Mouse (Mus musculus) limb, embryonic 13.5 days (tissue): ENCODE measurements around the gene Nedd4. TPM values are rescaled to one million over a fixed set of nuclear protein-coding genes. Genes with fewer than 3 reads are reported as not detected.

Source experiments
- ATAC-seq: fragments of 200-750 bp; cut with Nextera tagmentation; 2 replicates; pipeline ENCODE4 v1.8.0; 2017; ENCODE audit warnings: low read depth, moderate number of reproducible peaks, moderate TSS enrichment; ENCODE audit not compliant: low FRiP score
- H3K27ac ChIP-seq: fragments of 300-500 bp; sonication (generic); 2 replicates; pipeline ENCODE4 v1.5.1; 2015; ENCODE audit warnings: inconsistent platforms, mild to moderate bottlenecking, moderate library complexity
- H3K27me3 ChIP-seq: fragments of 300-500 bp; sonication (generic); 2 replicates; pipeline ENCODE4 v1.6.1; 2015; ENCODE audit warnings: mild to moderate bottlenecking, inconsistent platforms
- H3K36me3 ChIP-seq: fragments of 300-500 bp; sonication (generic); 2 replicates; pipeline ENCODE4 v1.6.1; 2015; ENCODE audit warnings: inconsistent platforms, mild to moderate bottlenecking, moderate library complexity
- H3K4me1 ChIP-seq: fragments of 300-500 bp; sonication (generic); 2 replicates; pipeline ENCODE4 v1.6.1; 2015; ENCODE audit warnings: inconsistent platforms
- H3K4me2 ChIP-seq: fragments of 300-500 bp; sonication (generic); replicated peaks from 2 replicates; pipeline ENCODE4 v1.6.1; 2015; ENCODE audit warnings: inconsistent platforms, mild to moderate bottlenecking, moderate library complexity
- H3K4me3 ChIP-seq: fragments of 300-500 bp; sonication (generic); 2 replicates; pipeline ENCODE4 v1.5.1; 2015; ENCODE audit warnings: moderate library complexity, mild to moderate bottlenecking, inconsistent platforms
- H3K9ac ChIP-seq: fragments of 300-500 bp; sonication (generic); 2 replicates; pipeline ENCODE4 v1.6.1; 2015; ENCODE audit warnings: mild to moderate bottlenecking, inconsistent platforms
- H3K9me3 ChIP-seq: fragments of 300-500 bp; sonication (generic); 2 replicates; pipeline ENCODE4 v1.6.1; 2016; ENCODE audit warnings: inconsistent platforms
- WGBS: fragments of 180-500 bp; shearing (Covaris S2); methylation state at CpG from one replicate; pipeline ENCODE4 v1.1.7; 2015; 5-methylcytosine and 5-hydroxymethylcytosine counted together
- polyA plus RNA-seq: library from polyadenylated mRNA; unstranded; fragments of >200 nt; fragmentation: Nextera tagmentation; extraction: Ambion mirVana; gene quantifications from 2 replicates; pipeline ENCODE4 v1.2.1, GENCODE M21; 2015

The Nedd4 gene
- polyA plus RNA-seq, 1 experiment from 2014 or later, result 779 TPM

GRCm38 (mm10) chr9:72655602-72656001 is 6.5 kb upstream of the Nedd4 start:
- no peaks in the 10 kb centered on the region for H3K36me3 ChIP-seq
- no peaks in the 10 kb centered on the region for H3K27me3 ChIP-seq
- peak overlapping the region; percentile 80 for H3K27ac ChIP-seq
- WGBS, result 68% methylated on average over 5 of the region's 5 CpGs
- ATAC-seq, result no peak
- H3K4me1 ChIP-seq, result peaks cover 56% of the 10 kb centered on the region
- H3K4me3 ChIP-seq, result no peak overlapping the region
- H3K4me2 ChIP-seq, result no peak overlapping the region
- H3K9me3 ChIP-seq, result no peaks in the 10 kb centered on the region
- H3K9ac ChIP-seq, result no peak overlapping the region

- ATAC-seq, result no peak
- peaks cover 60% of the 10 kb centered on the region for H3K4me1 ChIP-seq
- no peaks in the 10 kb centered on the region for H3K9me3 ChIP-seq
- H3K27ac ChIP-seq, result no peak overlapping the region
- H3K27me3 ChIP-seq, result no peaks in the 10 kb centered on the region
- H3K4me2 ChIP-seq, result no peak overlapping the region
- 39% methylated on average over 4 of the region's 4 CpGs for WGBS
- H3K4me3 ChIP-seq, result no peak overlapping the region
- H3K36me3 ChIP-seq, result no peaks in the 10 kb centered on the region
- H3K9ac ChIP-seq, result no peak overlapping the region
Measured at GRCm38 (mm10) chr9:72656491-72656890, 5.7 kb upstream of the Nedd4 start.

GRCm38 (mm10) chr9:72656940-72657339 is 5.2 kb upstream of the Nedd4 start:
- Histone ChIP-seq H3K4me2 (no peak overlapping the region), H3K27me3 (no peaks in the 10 kb centered on the region), H3K9ac (no peak overlapping the region), H3K27ac (no peak overlapping the region), H3K9me3 (no peaks in the 10 kb centered on the region), H3K4me3 (no peak overlapping the region), H3K36me3 (no peaks in the 10 kb centered on the region), H3K4me1 (peaks cover 57% of the 10 kb centered on the region)
- WGBS, result 74% methylated on average over 3 of the region's 3 CpGs
- ATAC-seq, result no peak

GRCm38 (mm10) chr9:72657694-72658093 is 4.5 kb upstream of the Nedd4 start:
- no peaks in the 10 kb centered on the region for H3K9me3 ChIP-seq
- H3K4me3 ChIP-seq, result no peak overlapping the region
- no peaks in the 10 kb centered on the region for H3K27me3 ChIP-seq
- no peak overlapping the region for H3K4me2 ChIP-seq
- H3K27ac ChIP-seq, result no peak overlapping the region
- no peak for ATAC-seq
- WGBS, result 83% methylated on average over 1 of the region's 1 CpGs
- no peaks in the 10 kb centered on the region for H3K36me3 ChIP-seq
- H3K4me1 ChIP-seq, result peaks cover 50% of the 10 kb centered on the region
- H3K9ac ChIP-seq, result no peak overlapping the region

GRCm38 (mm10) chr9:72660139-72660538 is 2.0 kb upstream of the Nedd4 start:
- Histone ChIP-seq H3K9me3 (no peaks in the 10 kb centered on the region), H3K27ac (no peak overlapping the region), H3K4me2 (no peak overlapping the region), H3K27me3 (no peaks in the 10 kb centered on the region), H3K4me1 (peaks cover 45% of the 10 kb centered on the region), H3K9ac (no peak overlapping the region), H3K36me3 (peaks cover 14% of the 10 kb centered on the region), H3K4me3 (no peak overlapping the region)
- no peak for ATAC-seq
- 71% methylated on average over 4 of the region's 4 CpGs for WGBS

- Histone ChIP-seq H3K9me3 (no peaks in the 10 kb centered on the region), H3K27ac (peak overlapping the region; percentile 99), H3K4me1 (peaks cover 46% of the 10 kb centered on the region), H3K27me3 (no peaks in the 10 kb centered on the region), H3K36me3 (peaks cover 21% of the 10 kb centered on the region), H3K9ac (no peak overlapping the region), H3K4me2 (no peak overlapping the region), H3K4me3 (no peak overlapping the region)
- no peak for ATAC-seq
- 38% methylated on average over 1 of the region's 1 CpGs for WGBS
Measured at GRCm38 (mm10) chr9:72660911-72661310, 1.2 kb upstream of the Nedd4 start.

- WGBS, result under 1% methylated on average over 13 of the region's 13 CpGs
- H3K4me3 ChIP-seq, result peak overlapping the region; percentile 80
- peaks cover 26% of the 10 kb centered on the region for H3K36me3 ChIP-seq
- ATAC-seq, result no peak
- H3K27ac ChIP-seq, result peak overlapping the region; percentile 99
- H3K27me3 ChIP-seq, result no peaks in the 10 kb centered on the region
- no peaks in the 10 kb centered on the region for H3K9me3 ChIP-seq
- H3K4me2 ChIP-seq, result peak overlapping the region; percentile 97
- peaks cover 44% of the 10 kb centered on the region for H3K4me1 ChIP-seq
- H3K9ac ChIP-seq, result peak overlapping the region; percentile 100
Measured at GRCm38 (mm10) chr9:72661561-72661894, 618 bp upstream of the Nedd4 start.

- H3K4me3 ChIP-seq, result peak overlapping the region; percentile 80
- peaks cover 37% of the 10 kb centered on the region for H3K36me3 ChIP-seq
- no peaks in the 10 kb centered on the region for H3K9me3 ChIP-seq
- ATAC-seq, result peak; percentile 55
- peaks cover 48% of the 10 kb centered on the region for H3K4me1 ChIP-seq
- no peaks in the 10 kb centered on the region for H3K27me3 ChIP-seq
- under 1% methylated on average over 49 of the region's 55 CpGs for WGBS
- peak overlapping the region; percentile 99 for H3K27ac ChIP-seq
- H3K4me2 ChIP-seq, result peak overlapping the region; percentile 97
- peak overlapping the region; percentile 100 for H3K9ac ChIP-seq
Measured at GRCm38 (mm10) chr9:72662691-72663533, 766 bp downstream of the Nedd4 start.

- Histone ChIP-seq H3K9ac (peak overlapping the region; percentile 100), H3K9me3 (no peaks in the 10 kb centered on the region), H3K4me2 (peak overlapping the region; percentile 97), H3K36me3 (peaks cover 37% of the 10 kb centered on the region), H3K4me3 (peak overlapping the region; percentile 80), H3K27ac (peak overlapping the region; percentile 99), H3K27me3 (no peaks in the 10 kb centered on the region), H3K4me1 (peaks cover 48% of the 10 kb centered on the region)
- 7% methylated on average over 10 of the region's 10 CpGs for WGBS
- ATAC-seq, result no peak
Measured at GRCm38 (mm10) chr9:72663534-72663918, 1.4 kb downstream of the Nedd4 start.

GRCm38 (mm10) chr9:72664409-72665351 is 2.5 kb downstream of the Nedd4 start:
- Histone ChIP-seq H3K4me3 (peak overlapping the region; percentile 80), H3K9ac (peak overlapping the region; percentile 100), H3K4me1 (peaks cover 49% of the 10 kb centered on the region), H3K36me3 (peaks cover 47% of the 10 kb centered on the region), H3K9me3 (no peaks in the 10 kb centered on the region), H3K4me2 (peak overlapping the region; percentile 97), H3K27ac (peak overlapping the region; percentile 99), H3K27me3 (no peaks in the 10 kb centered on the region)
- 40% methylated on average over 12 of the region's 12 CpGs for WGBS
- no peak for ATAC-seq

- H3K4me3 ChIP-seq, result peak overlapping the region; percentile 80
- no peak for ATAC-seq
- 49% methylated on average over 7 of the region's 7 CpGs for WGBS
- H3K27ac ChIP-seq, result no peak overlapping the region
- no peaks in the 10 kb centered on the region for H3K27me3 ChIP-seq
- peaks cover 55% of the 10 kb centered on the region for H3K36me3 ChIP-seq
- H3K4me2 ChIP-seq, result peak overlapping the region; percentile 97
- peak overlapping the region; percentile 100 for H3K9ac ChIP-seq
- peaks cover 55% of the 10 kb centered on the region for H3K4me1 ChIP-seq
- H3K9me3 ChIP-seq, result no peaks in the 10 kb centered on the region
Measured at GRCm38 (mm10) chr9:72665517-72665916, 3.4 kb downstream of the Nedd4 start.
